Mouse (Mus musculus) midbrain, postnatal 0 days (tissue): ENCODE data around the gene Efcc1. TPM values are rescaled to one million over a fixed set of nuclear protein-coding genes. Genes with fewer than 3 reads are reported as not detected.

ENCODE experiments used
- ATAC-seq: fragments of 200-750 bp; cut with Nextera tagmentation; 2 replicates; pipeline ENCODE4 v1.8.0; 2017; ENCODE audit warnings: moderate number of reproducible peaks, mild to moderate bottlenecking, moderate TSS enrichment, moderate library complexity; ENCODE audit not compliant: low FRiP score
- DNase-seq: peaks from one replicate; pipeline ENCODE4 v3.0.0-alpha.2; 2015; ENCODE audit warnings: low spot score
- H3K27ac ChIP-seq: fragments of 300-500 bp; sonication (generic); 2 replicates; pipeline ENCODE4 v1.5.1; 2014; ENCODE audit warnings: low read depth, mild to moderate bottlenecking, low read length, mixed read lengths
- H3K27me3 ChIP-seq: fragments of 300-500 bp; sonication (generic); 2 replicates; pipeline ENCODE4 v1.6.1; 2014; ENCODE audit warnings: low read length, control low read depth, mixed read lengths; ENCODE audit not compliant: insufficient read depth
- H3K36me3 ChIP-seq: fragments of 300-500 bp; sonication (generic); 2 replicates; pipeline ENCODE4 v1.6.1; 2014; ENCODE audit warnings: low read length, control low read depth, mixed read lengths; ENCODE audit not compliant: insufficient read depth
- H3K4me1 ChIP-seq: fragments of 300-500 bp; sonication (generic); 2 replicates; pipeline ENCODE4 v1.6.1; 2014; ENCODE audit warnings: mild to moderate bottlenecking, control low read depth, antibody characterized with exemption, low read length, mixed read lengths; ENCODE audit not compliant: insufficient read depth
- H3K4me2 ChIP-seq: fragments of 300-500 bp; sonication (generic); 2 replicates; pipeline ENCODE4 v1.6.1; 2014; ENCODE audit warnings: low read depth, mild to moderate bottlenecking, low read length, mixed read lengths; ENCODE audit not compliant: poor library complexity, severe bottlenecking
- H3K4me3 ChIP-seq: fragments of 300-500 bp; sonication (generic); 2 replicates; pipeline ENCODE4 v1.5.1; 2014; ENCODE audit warnings: low read depth, mild to moderate bottlenecking, low read length, moderate library complexity
- H3K9ac ChIP-seq: fragments of 300-500 bp; sonication (generic); replicated peaks from 2 replicates; pipeline ENCODE4 v1.6.1; 2014; ENCODE audit warnings: mild to moderate bottlenecking, low read length, moderate library complexity, mixed read lengths; ENCODE audit not compliant: poor library complexity, severe bottlenecking
- H3K9me3 ChIP-seq: fragments of 300-500 bp; sonication (generic); 2 replicates; pipeline ENCODE4 v1.6.1; 2016; ENCODE audit warnings: low read length, control low read depth
- CTCF ChIP-seq: IDR thresholded peaks from 2 replicates; pipeline ENCODE4 v1.5.1; 2016; ENCODE audit warnings: antibody characterized with exemption, mild to moderate bottlenecking
- WGBS: fragments of 180-500 bp; shearing (Covaris S2); extraction: QIAGEN DNeasy Blood & Tissue Kit; methylation state at CpG from one replicate; pipeline ENCODE4 v1.1.7; 2014; 5-methylcytosine and 5-hydroxymethylcytosine counted together
- polyA plus RNA-seq: library from polyadenylated mRNA; unstranded; fragments of >200 nt; fragmentation: Nextera tagmentation; extraction: Ambion mirVana; gene quantifications from 2 replicates; pipeline ENCODE4 v1.2.1, GENCODE M21; 2015
- total RNA-seq: library from RNA; depleted of rRNA; stranded (reverse); fragments of >200 nt; gene quantifications from 2 replicates; pipeline ENCODE4 v1.2.3, GENCODE M21; 2014; rRNA removed

Gene Efcc1
- total and polyA plus RNA-seq, 2 experiments from 2014 or later: 11.2 to 15.8 TPM

- no peaks in the 10 kb centered on the region for H3K27me3 ChIP-seq
- ATAC-seq: no peak
- WGBS: 57% methylated on average over 2 of the region's 2 CpGs
Measured at GRCm38 (mm10) chr6:87797321-87797720, 66.7 kb downstream of the Efcc1 start.

GRCm38 (mm10) chr6:87799576-87799975, 68.9 kb downstream of the Efcc1 start:
- no peak for TF ChIP-seq CTCF
- DNase-seq: no peak

More at GRCm38 (mm10) chr6:87797321-87797720, 66.7 kb downstream of the Efcc1 start:
- no peak overlapping the region for H3K4me3 ChIP-seq
- H3K36me3 ChIP-seq: peaks cover 7% of the 10 kb centered on the region
- H3K4me2 ChIP-seq: no peak overlapping the region
- H3K9me3 ChIP-seq: no peaks in the 10 kb centered on the region
- no peak overlapping the region for H3K9ac ChIP-seq
- no peaks in the 10 kb centered on the region for H3K4me1 ChIP-seq
- TF ChIP-seq CTCF: no peak
- no peak overlapping the region for H3K27ac ChIP-seq
- DNase-seq: no peak

GRCm38 (mm10) chr6:87802462-87802861, 71.8 kb downstream of the Efcc1 start:
- no peak overlapping the region for H3K27ac ChIP-seq
- no peaks in the 10 kb centered on the region for H3K9me3 ChIP-seq
- H3K36me3 ChIP-seq: no peaks in the 10 kb centered on the region
- DNase-seq (no peak), ATAC-seq (no peak)
- 85% methylated on average over 7 of the region's 7 CpGs for WGBS
- H3K27me3 ChIP-seq: no peaks in the 10 kb centered on the region
- no peak overlapping the region for H3K4me3 ChIP-seq
- no peak for TF ChIP-seq CTCF
- no peaks in the 10 kb centered on the region for H3K4me1 ChIP-seq
- H3K4me2 ChIP-seq: no peak overlapping the region
- H3K9ac ChIP-seq: no peak overlapping the region

More at GRCm38 (mm10) chr6:87799576-87799975, 68.9 kb downstream of the Efcc1 start:
- Histone ChIP-seq H3K9ac (no peak overlapping the region), H3K36me3 (no peaks in the 10 kb centered on the region), H3K27ac (no peak overlapping the region), H3K4me3 (no peak overlapping the region), H3K9me3 (no peaks in the 10 kb centered on the region), H3K4me2 (no peak overlapping the region), H3K4me1 (no peaks in the 10 kb centered on the region), H3K27me3 (no peaks in the 10 kb centered on the region)
- no peak for ATAC-seq
- WGBS: 90% methylated on average over 6 of the region's 6 CpGs

- WGBS: 86% methylated on average over 1 of the region's 1 CpGs
- no peak for TF ChIP-seq CTCF
Measured at GRCm38 (mm10) chr6:87804036-87804435, 73.4 kb downstream of the Efcc1 start.

DNA sequence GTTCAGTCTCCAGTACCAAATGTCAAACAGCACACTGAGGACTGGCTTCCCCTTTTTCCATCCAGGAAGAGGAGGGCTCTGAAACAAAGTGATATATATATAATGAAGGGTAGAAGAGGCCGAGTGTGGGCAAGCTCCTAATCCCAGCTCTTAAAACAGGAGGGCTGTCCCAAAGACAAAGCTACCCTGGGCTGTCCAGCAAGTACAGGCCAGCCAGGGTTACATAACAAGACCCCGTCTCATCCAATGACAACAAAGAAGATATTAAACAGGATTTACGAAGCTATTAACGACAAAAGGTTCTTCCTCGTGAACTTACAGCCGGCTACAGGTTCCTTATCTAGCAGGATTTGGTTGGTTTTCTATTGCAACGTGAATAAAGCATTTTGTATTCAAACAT, 74.2 kb downstream of the Efcc1 start:
- no peak for TF ChIP-seq CTCF
- ATAC-seq (no peak), DNase-seq (no peak)
- Histone ChIP-seq H3K27ac (no peak overlapping the region), H3K9me3 (no peaks in the 10 kb centered on the region), H3K4me2 (no peak overlapping the region), H3K27me3 (no peaks in the 10 kb centered on the region), H3K4me3 (no peak overlapping the region), H3K4me1 (no peaks in the 10 kb centered on the region), H3K36me3 (no peaks in the 10 kb centered on the region), H3K9ac (no peak overlapping the region)
- WGBS: 74% methylated on average over 7 of the region's 7 CpGs

More at GRCm38 (mm10) chr6:87804036-87804435, 73.4 kb downstream of the Efcc1 start:
- no peaks in the 10 kb centered on the region for H3K9me3 ChIP-seq
- no peak overlapping the region for H3K9ac ChIP-seq
- no peak overlapping the region for H3K4me3 ChIP-seq
- no peak for ATAC-seq
- no peaks in the 10 kb centered on the region for H3K36me3 ChIP-seq
- no peak overlapping the region for H3K4me2 ChIP-seq
- no peaks in the 10 kb centered on the region for H3K4me1 ChIP-seq
- H3K27ac ChIP-seq: no peak overlapping the region
- no peak for DNase-seq
- H3K27me3 ChIP-seq: no peaks in the 10 kb centered on the region

DNA sequence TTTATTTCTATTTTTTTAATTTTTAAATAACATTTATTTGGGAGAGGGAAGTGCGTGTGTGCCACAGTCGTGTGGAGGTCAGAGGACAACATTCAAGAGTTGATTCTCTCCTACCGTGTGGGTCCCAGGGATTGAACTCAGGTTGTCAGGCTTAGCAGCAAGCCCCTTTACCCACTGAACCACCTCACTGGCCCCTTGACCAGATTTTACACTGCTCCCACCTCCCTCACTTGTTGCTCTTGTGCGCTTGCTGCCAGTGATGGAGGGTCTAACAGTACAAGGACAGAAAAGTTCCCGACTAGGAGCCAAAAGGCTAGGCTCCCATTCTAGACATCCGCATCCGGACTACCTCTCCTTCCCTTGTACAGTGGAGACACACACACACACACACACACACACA, 74.8 kb downstream of the Efcc1 start:
- no peak overlapping the region for H3K4me2 ChIP-seq
- DNase-seq: no peak
- 91% methylated on average over 7 of the region's 7 CpGs for WGBS

More for the DNA sequence above, 74.8 kb downstream of the Efcc1 start:
- no peak for ATAC-seq
- H3K27ac ChIP-seq: no peak overlapping the region
- no peaks in the 10 kb centered on the region for H3K27me3 ChIP-seq
- no peak for TF ChIP-seq CTCF
- no peaks in the 10 kb centered on the region for H3K9me3 ChIP-seq
- H3K4me3 ChIP-seq: no peak overlapping the region
- H3K4me1 ChIP-seq: 0 out of 2 replicates have a peak, but pooled peaks cover under 1% of the 10 kb centered on the region
- no peak overlapping the region for H3K9ac ChIP-seq
- no peaks in the 10 kb centered on the region for H3K36me3 ChIP-seq

Other genes with a start within 250 kb of the Efcc1 start
- gene Arhgap25, start 197.6 kb upstream of the Efcc1 start, total RNA-seq: 0.93 and 1.4 TPM in 2 replicates
- 1.2 and 1.8 TPM in 2 replicates for gene Arhgap25, start 197.6 kb upstream of the Efcc1 start, polyA plus RNA-seq
- 2.7 and 3.4 TPM in 2 replicates for gene Prokr1, start 140.1 kb upstream of the Efcc1 start, total RNA-seq
- gene Prokr1, start 140.1 kb upstream of the Efcc1 start, polyA plus RNA-seq: 1.3 and 1.5 TPM in 2 replicates
- gene Aplf, start 58.7 kb upstream of the Efcc1 start, total RNA-seq: 4.2 and 5.5 TPM in 2 replicates
- gene Aplf, start 58.7 kb upstream of the Efcc1 start, polyA plus RNA-seq: 4.4 and 5.0 TPM in 2 replicates
- 1.7 TPM in 1 of 2 replicates, not detected in the other for gene Gp9, start 47.2 kb downstream of the Efcc1 start, total RNA-seq
- gene Gp9, start 47.2 kb downstream of the Efcc1 start, polyA plus RNA-seq: not detected in 2 replicates
- 23.2 and 31.6 TPM in 2 replicates for gene Rab43, start 81.3 kb downstream of the Efcc1 start, total RNA-seq
- gene Rab43, start 81.3 kb downstream of the Efcc1 start, polyA plus RNA-seq: 7.7 and 9.9 TPM in 2 replicates
- gene Gm45140, start 104.9 kb downstream of the Efcc1 start, total RNA-seq: 5.4 TPM in 1 of 2 replicates, not detected in the other
- 1.2 and 1.8 TPM in 2 replicates for gene Gm45140, start 104.9 kb downstream of the Efcc1 start, polyA plus RNA-seq
- gene Isy1, start 107.9 kb downstream of the Efcc1 start, total RNA-seq: 21.7 and 22.5 TPM in 2 replicates
- 20.7 and 25.9 TPM in 2 replicates for gene Isy1, start 107.9 kb downstream of the Efcc1 start, polyA plus RNA-seq
- 178 and 197 TPM in 2 replicates for gene Cnbp, start 120.2 kb downstream of the Efcc1 start, total RNA-seq
- gene Cnbp, start 120.2 kb downstream of the Efcc1 start, polyA plus RNA-seq: 550 and 577 TPM in 2 replicates
- gene Copg1, start 156.9 kb downstream of the Efcc1 start, total RNA-seq: 202 and 226 TPM in 2 replicates
- gene Copg1, start 156.9 kb downstream of the Efcc1 start, polyA plus RNA-seq: 191 and 216 TPM in 2 replicates
- 30.7 and 33.0 TPM in 2 replicates for gene Hmces, start 183.1 kb downstream of the Efcc1 start, total RNA-seq
- gene Hmces, start 183.1 kb downstream of the Efcc1 start, polyA plus RNA-seq: 34.6 and 35.5 TPM in 2 replicates